In the genomic region with DNA sequence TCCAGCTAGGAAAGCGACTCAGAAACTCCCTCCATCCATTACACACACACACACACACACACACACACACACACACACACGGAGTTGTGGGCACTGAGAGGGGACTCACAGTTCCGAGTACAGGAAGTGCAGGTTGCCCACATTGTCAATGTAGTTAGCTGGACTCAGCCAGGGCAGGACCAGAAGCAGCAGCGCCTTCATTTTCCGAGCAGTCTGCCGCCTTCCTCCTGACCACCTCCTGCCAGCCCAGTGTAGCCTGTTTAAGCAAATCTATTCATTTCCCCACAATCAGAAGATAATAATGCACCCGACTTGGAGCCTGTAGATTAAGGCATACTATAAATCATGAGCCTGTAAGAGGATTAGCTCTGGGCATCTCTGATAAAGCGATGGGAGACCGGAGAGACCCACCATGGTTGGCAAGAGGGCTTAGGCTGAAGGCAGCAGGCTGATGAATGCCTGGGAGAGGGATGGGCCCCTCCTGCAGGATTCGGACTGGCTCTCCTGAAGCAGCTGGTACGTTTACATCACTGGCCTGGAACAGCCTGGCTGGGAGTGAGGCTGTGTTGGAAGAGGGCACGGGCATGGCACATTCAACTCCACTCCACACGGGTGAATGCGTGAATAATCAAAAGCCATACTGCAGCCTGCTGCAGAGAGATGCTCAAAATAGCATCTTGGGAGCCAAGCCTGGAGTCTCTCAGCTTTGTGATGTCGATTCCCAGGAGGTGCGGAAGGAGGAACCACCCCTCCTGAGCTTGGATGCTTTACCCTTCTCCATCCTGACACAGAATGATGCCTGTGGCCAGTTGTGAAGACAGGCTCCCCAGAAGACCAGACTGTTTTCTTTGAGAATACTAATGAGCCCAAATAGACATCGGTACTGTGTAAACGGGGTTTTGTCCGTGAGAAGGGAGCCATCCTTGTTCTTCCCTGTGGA, we compare ENCODE assay signal across 9 mouse cellular contexts. TPM values are rescaled to one million over a fixed set of nuclear protein-coding genes. Genes with fewer than 3 reads are reported as not detected.
DNase-seq lines count a peak whose midpoint lies in the region; ATAC-seq lines count a peak whose summit lies in the region.
"Had no signal": no experiment of that assay in that cellular context is flagged by ENCODE, and none has a peak within 500 bp of the region (broad histone marks: within the 10 kb centered on the region; RNA-seq: fewer than 3 reads in every experiment).

No protein-coding gene starts in this region.

- ATAC-seq in hindbrain, embryonic 16.5 days = peak; percentile 99
- peak; percentile 99 for ATAC-seq in midbrain, embryonic 15.5 days (replicated peaks)

- peak overlapping the region; percentile 84 for H3K27ac ChIP-seq in hindbrain, embryonic 16.5 days (ENCODE audit: low read depth, low read length)
- peak overlapping the region; percentile 83 for H3K27ac ChIP-seq in midbrain, embryonic 15.5 days

- peaks cover 7% of the 10 kb centered on the region for H3K4me1 ChIP-seq in hindbrain, embryonic 16.5 days (ENCODE audit: control insufficient read depth, insufficient read depth, low read depth, low read length)
- peaks cover 20% of the 10 kb centered on the region for H3K4me1 ChIP-seq in midbrain, embryonic 15.5 days

- peak; percentile 13 to 14 for DNase-seq in gastrocnemius, adult 8-10 months (ENCODE audit: low spot score in 2 of 2)
- no peak for DNase-seq in gastrocnemius, postnatal 36 days
- peak; percentile 86 to 88 for DNase-seq in cerebellum, postnatal 25 days
- DNase-seq in thymus, postnatal 10 days (ENCODE audit: low spot score in 2 of 2) = no peak
- no peak for DNase-seq in thymus, postnatal 36 days
- no peak for DNase-seq in kidney, postnatal 25 days

- WGBS in hindbrain, embryonic 16.5 days = 35% methylated on average over 19 of the region's 19 CpGs
- WGBS in midbrain, embryonic 15.5 days = 21% methylated on average over 19 of the region's 19 CpGs

- H3K9ac ChIP-seq in hindbrain, embryonic 16.5 days (ENCODE audit: low read depth, low read length) = peak overlapping the region; percentile 62
- H3K9ac ChIP-seq in midbrain, embryonic 15.5 days = peak overlapping the region; percentile 44

- no peaks in the 10 kb centered on the region for H3K27me3 ChIP-seq in hindbrain, embryonic 16.5 days (replicated peaks; ENCODE audit: control insufficient read depth, insufficient read depth, low read length)
- H3K27me3 ChIP-seq in midbrain, embryonic 15.5 days (replicated peaks) = no peaks in the 10 kb centered on the region
- H3K27me3 ChIP-seq: CH12.LX had no signal

- H3K9me3 ChIP-seq in hindbrain, embryonic 16.5 days (ENCODE audit: control insufficient read depth, low read length) = no peaks in the 10 kb centered on the region
- no peaks in the 10 kb centered on the region for H3K9me3 ChIP-seq in midbrain, embryonic 15.5 days

- intact Hi-C loops in gastrocnemius, postnatal 36 days (cut with DNase I) = no loop called here

- peak overlapping the region; percentile 53 for H3K4me2 ChIP-seq in hindbrain, embryonic 16.5 days (ENCODE audit: low read length)
- H3K4me2 ChIP-seq in midbrain, embryonic 15.5 days = peak overlapping the region; percentile 53

- no peaks in the 10 kb centered on the region for H3K36me3 ChIP-seq in hindbrain, embryonic 16.5 days (ENCODE audit: control insufficient read depth, insufficient read depth, low read length)
- H3K36me3 ChIP-seq in midbrain, embryonic 15.5 days (replicated peaks) = no peaks in the 10 kb centered on the region

- peak overlapping the region; percentile 40 for H3K4me3 ChIP-seq in hindbrain, embryonic 16.5 days (ENCODE audit: low read length)
- H3K4me3 ChIP-seq in midbrain, embryonic 15.5 days = peak overlapping the region; percentile 43

RNA-seq across cellular contexts. Expression of gene Lnx1, which starts 25.0 kb away (rescaled TPM):
- total RNA-seq in gastrocnemius, adult 8-10 months (2022) = 1 to 10 TPM; 2.1 to 4.0 (median 3.0) TPM
- total RNA-seq in gastrocnemius, postnatal 36 days (2021) = 1 to 10 TPM; 2.7 TPM
- 15.9 and 20.9 TPM in 2 replicates for polyA plus RNA-seq in hindbrain, embryonic 16.5 days (2015; fragmentation: Nextera tagmentation; extraction: Ambion mirVana)
- polyA plus RNA-seq in midbrain, embryonic 15.5 days (2015; fragmentation: Nextera tagmentation; extraction: Ambion mirVana) = 11.8 and 15.8 TPM in 2 replicates

Comparison
In these comparisons a context has a peak if more than half of its experiments do, and no peak if none do; other contexts are left out.
1. DNase-seq: peak in gastrocnemius, adult 8-10 months (2 of 2) and cerebellum, postnatal 25 days (2 of 2); none in gastrocnemius, postnatal 36 days (0 of 2), thymus, postnatal 10 days (0 of 2), thymus, postnatal 36 days (0 of 2) and kidney, postnatal 25 days (0 of 2).